Mouse (Mus musculus) layer of hippocampus, adult 2 months (tissue): ENCODE results near the gene Srxn1. TPM values are rescaled to one million over a fixed set of nuclear protein-coding genes. Genes with fewer than 3 reads are reported as not detected.
"Not testable (repeated sequence)": the region's sequence is repeated elsewhere in the genome, so short reads cannot be mapped to it uniquely, and the experiment has no call there.

ENCODE experiments used
- DNase-seq, 2 experiments: peaks; one replicate each; pipeline ENCODE4 v3.0.0; 2022; ENCODE audit warnings: low spot score in 2 of 2
- H3K27ac ChIP-seq: fragments of 200-600 bp; 2 replicates; pipeline ENCODE4 v1.8.1; 2022
- H3K4me3 ChIP-seq: fragments of 200-600 bp; 2 replicates; pipeline ENCODE4 v1.8.1; 2022; ENCODE audit warnings: mild to moderate bottlenecking
- CTCF ChIP-seq: fragments of 200-600 bp; conservative IDR thresholded peaks from 2 replicates; pipeline ENCODE4 v1.8.1; 2022; ENCODE audit warnings: antibody characterized with exemption, mild to moderate bottlenecking, moderate library complexity
- long read RNA-seq, 2 experiments: library from polyadenylated mRNA; stranded (forward); transcript quantifications; one replicate each; pipeline ENCODE4 v2.0.0; 2021; ENCODE audit warnings: borderline mapping rate in 2 of 2
- total RNA-seq, 2 experiments: library from RNA; stranded (reverse); gene quantifications; 2 replicates each; pipeline ENCODE4 v1.2.3; 2021

Srxn1 gene
- total RNA-seq, result 10 to 100 TPM; 76.0 to 80.6 TPM
- long read RNA-seq, experiment 1, transcript Srxn1-201 (2 exons, 2,812 nt), result major isoform, 39 of 61 reads
- long read RNA-seq, experiment 1, transcript Srxn1-203 (2 exons, 446 nt), result minor isoform, 13 of 61 reads
- long read RNA-seq, experiment 1, partial matches to known transcripts, result 7 of 61 reads
- long read RNA-seq, experiment 1, other reads (novel, unspliced or antisense), result 1 of 61 reads
- long read RNA-seq, experiment 2, transcript Srxn1-201 (2 exons, 2,812 nt), result major isoform, 57 of 105 reads
- long read RNA-seq, experiment 2, transcript Srxn1-203 (2 exons, 446 nt), result minor isoform, 26 of 105 reads
- long read RNA-seq, experiment 2, partial matches to known transcripts, result 0 of 105 reads
- long read RNA-seq, experiment 2, other reads (novel, unspliced or antisense), result 21 of 105 reads

- DNase-seq, result peak; percentile 79 to 80
- Histone ChIP-seq H3K4me3 (peak within 1 kb of the TSS; percentile 67), H3K27ac (peak within 1 kb of the TSS; percentile 99)
- TF ChIP-seq CTCF, result peak; percentile 71
Measured at GRCm38 (mm10) chr2:152105318-152106224, at the start of gene Srxn1. TSS of gene Srxn1 (plus strand) at chr2:152105516.

GRCm38 (mm10) chr2:152056368-152057251 is 48.7 kb upstream of the Srxn1 start:
- H3K27ac ChIP-seq, result no peak overlapping the region
- DNase-seq, result no peak
- H3K4me3 ChIP-seq, result no peak overlapping the region
- no peak for TF ChIP-seq CTCF

GRCm38 (mm10) chr2:152057252-152057563 is 48.1 kb upstream of the Srxn1 start:
- TF ChIP-seq CTCF, result no peak
- no peak for DNase-seq
- H3K27ac ChIP-seq, result no peak overlapping the region
- no peak overlapping the region for H3K4me3 ChIP-seq

GRCm38 (mm10) chr2:152062817-152063216 is 42.5 kb upstream of the Srxn1 start:
- H3K27ac ChIP-seq, H3K4me3 ChIP-seq, DNase-seq: not testable (repeated sequence)

GRCm38 (mm10) chr2:152068660-152069433 is 36.5 kb upstream of the Srxn1 start:
- no peak for TF ChIP-seq CTCF
- no peak overlapping the region for H3K27ac ChIP-seq
- no peak overlapping the region for H3K4me3 ChIP-seq
- no peak for DNase-seq

GRCm38 (mm10) chr2:152069434-152069786 is 35.9 kb upstream of the Srxn1 start:
- no peak for TF ChIP-seq CTCF
- DNase-seq, result no peak
- H3K27ac ChIP-seq, result no peak overlapping the region
- no peak overlapping the region for H3K4me3 ChIP-seq

- H3K27ac ChIP-seq, result no peak overlapping the region
- no peak overlapping the region for H3K4me3 ChIP-seq
- TF ChIP-seq CTCF, result no peak
- DNase-seq, result no peak
Measured at GRCm38 (mm10) chr2:152069941-152070340, 35.4 kb upstream of the Srxn1 start.

GRCm38 (mm10) chr2:152074521-152074920 is 30.8 kb upstream of the Srxn1 start:
- Histone ChIP-seq H3K27ac (no peak overlapping the region), H3K4me3 (no peak overlapping the region)
- no peak for DNase-seq
- TF ChIP-seq CTCF, result no peak

- H3K4me3 ChIP-seq, result no peak overlapping the region
- no peak overlapping the region for H3K27ac ChIP-seq
- no peak for TF ChIP-seq CTCF
- peak in 1 of 2 experiments; percentile 58 for DNase-seq
Measured at GRCm38 (mm10) chr2:152075294-152075889, 29.9 kb upstream of the Srxn1 start.

- no peak overlapping the region for H3K27ac ChIP-seq
Measured at GRCm38 (mm10) chr2:152077337-152077736, 28.0 kb upstream of the Srxn1 start.

GRCm38 (mm10) chr2:152080685-152081541 is 24.4 kb upstream of the Srxn1 start, which contains the start of gene Scrt2:
TSS of gene Scrt2 (plus strand) at chr2:152081529.
- Histone ChIP-seq H3K27ac (peak within 1 kb of the TSS; percentile 93), H3K4me3 (peak within 1 kb of the TSS; percentile 58)
- DNase-seq, result peak in 1 of 2 experiments; percentile 53
- no peak for TF ChIP-seq CTCF

More at GRCm38 (mm10) chr2:152077337-152077736, 28.0 kb upstream of the Srxn1 start:
- no peak overlapping the region for H3K4me3 ChIP-seq
- no peak for TF ChIP-seq CTCF
- DNase-seq, result no peak
